Mouse (Mus musculus) layer of hippocampus, postnatal 25 days (tissue): ENCODE data around the gene Sgcb. TPM values are rescaled to one million over a fixed set of nuclear protein-coding genes. Genes with fewer than 3 reads are reported as not detected.
A peak's percentile ranks its signal among the peaks of the same experiment; 100 is the strongest.

Experiments
- DNase-seq, 2 experiments: peaks; one replicate each; pipeline ENCODE4 v3.0.0; 2022; ENCODE audit warnings: mixed read lengths in 2 of 2, low spot score in 1 of 2; ENCODE audit errors: extremely low spot score in 1 of 2
- total RNA-seq, 2 experiments: library from RNA; stranded (reverse); gene quantifications; 2 replicates each; pipeline ENCODE4 v1.2.3; 2021

The Sgcb gene
- total RNA-seq: 10 to 100 TPM; 50.6 to 52.1 TPM

GRCm38 (mm10) chr5:73647261-73647900 is at the start of gene Sgcb:
TSS of gene Sgcb (minus strand) at chr5:73647790.
- peak; percentile 79 to 81 for DNase-seq

DNA sequence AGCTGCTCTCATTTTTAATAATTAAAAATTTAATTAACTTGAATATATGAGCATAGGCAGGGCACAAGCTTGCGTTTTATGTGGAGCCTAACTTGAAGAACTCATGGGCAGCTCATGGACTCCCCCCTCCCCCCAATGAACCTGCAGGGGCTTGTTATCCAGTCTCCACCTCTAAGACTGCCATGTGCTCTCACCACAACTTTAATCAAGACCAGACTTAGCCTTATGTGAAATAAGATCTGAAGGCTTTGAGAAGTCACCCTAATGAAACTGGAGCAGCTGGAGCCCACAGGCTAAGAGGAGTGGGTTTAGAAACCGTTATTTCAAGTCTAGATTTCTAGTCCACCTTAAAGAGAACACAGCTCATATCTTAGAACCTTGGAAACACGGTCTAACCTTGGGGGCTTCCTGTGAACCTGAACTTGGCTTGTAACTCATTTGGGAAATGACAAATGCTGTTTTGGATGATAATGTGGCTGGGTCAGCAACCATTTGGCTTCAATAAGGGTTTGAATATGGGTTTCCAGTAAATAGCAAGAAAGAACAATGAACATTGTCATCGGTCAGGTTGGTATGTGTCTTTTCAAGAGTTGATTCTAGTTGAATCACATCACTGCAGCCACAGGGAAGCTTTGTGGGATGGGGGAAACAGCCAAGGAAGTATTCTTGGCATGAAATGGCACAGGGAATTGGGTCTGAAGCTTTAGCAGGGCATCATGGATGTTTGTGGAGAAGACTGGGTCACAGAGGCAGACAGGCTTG is 46.8 kb upstream of the Sgcb start:
- DNase-seq: no peak

DNA sequence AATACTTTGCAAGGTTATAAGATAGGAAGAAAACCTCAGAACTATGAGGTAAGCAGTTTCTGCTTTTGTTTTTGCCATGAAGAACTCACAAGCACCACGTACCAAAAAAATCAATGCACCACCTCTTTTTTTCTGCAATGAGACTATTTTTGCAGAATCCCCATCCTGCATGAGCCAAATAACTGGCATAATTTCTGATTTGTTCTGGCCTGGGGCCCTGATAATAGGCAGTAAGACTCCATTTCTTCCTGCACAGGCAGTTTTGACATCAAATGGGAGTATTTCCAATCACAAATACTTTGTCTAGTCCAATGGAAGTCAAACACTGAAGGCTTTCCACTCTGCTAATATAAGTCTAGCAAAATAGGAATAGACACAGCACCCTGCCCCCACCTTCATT is 46.2 kb upstream of the Sgcb start:
- DNase-seq: no peak

DNA sequence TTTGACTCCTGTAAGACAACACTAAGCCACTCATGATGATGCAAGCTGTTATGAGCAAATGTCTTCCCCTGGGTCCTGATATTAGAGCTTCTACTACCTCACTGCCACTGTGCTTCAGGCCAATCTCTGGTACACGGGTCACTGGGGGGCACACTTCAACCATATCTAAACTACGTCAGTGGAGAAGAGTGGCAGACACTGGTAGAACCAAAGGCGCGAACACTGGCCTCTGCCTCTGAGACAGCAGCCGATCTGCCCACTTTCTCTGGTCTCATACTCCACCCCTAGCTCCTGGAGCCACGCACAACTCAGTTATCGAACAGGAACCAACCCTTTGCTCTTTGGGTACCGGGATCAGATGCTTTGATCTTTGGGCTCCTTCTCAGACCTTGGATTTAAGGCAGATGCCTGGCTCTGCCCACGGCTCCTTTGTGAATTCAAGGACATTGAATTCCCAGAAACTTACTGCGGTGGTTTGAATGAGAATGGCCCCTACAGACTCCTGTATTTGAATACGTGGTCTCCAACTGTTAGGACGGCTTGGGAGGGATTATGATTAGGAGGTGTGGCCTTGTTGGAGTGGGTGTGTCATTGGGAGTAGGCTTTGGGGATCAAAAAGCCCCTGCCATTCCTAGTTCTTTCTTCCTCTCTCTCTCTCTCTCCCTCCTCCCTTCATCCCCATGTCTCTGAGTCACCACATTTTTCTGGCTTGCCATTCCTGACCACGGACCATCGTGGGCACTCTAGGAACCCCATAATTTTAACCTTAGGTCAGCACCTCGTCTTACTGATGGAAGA is 44.3 kb upstream of the Sgcb start:
- DNase-seq: no peak

DNA sequence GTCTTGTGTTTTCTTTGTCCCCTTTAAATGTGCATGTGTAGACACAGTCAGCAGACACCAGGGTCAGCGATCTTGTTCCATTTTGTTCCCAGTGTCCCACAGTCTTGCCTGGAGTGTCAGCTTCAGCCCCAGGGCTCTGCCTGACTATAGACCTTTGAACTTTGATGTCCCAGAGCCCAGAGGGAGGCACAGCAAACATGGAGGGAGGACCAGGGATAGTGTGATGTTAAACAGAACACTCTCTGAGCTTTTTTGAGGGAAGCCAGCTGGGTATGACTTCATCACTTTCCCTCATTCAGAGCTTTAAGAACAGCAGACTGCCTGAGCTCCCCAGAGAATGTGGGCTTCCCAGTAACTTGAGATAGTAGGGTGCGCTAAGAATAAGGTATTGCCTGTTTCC is 42.6 kb upstream of the Sgcb start:
- no peak for DNase-seq

GRCm38 (mm10) chr5:73688576-73688975 is 41.0 kb upstream of the Sgcb start:
- DNase-seq: no peak

DNA sequence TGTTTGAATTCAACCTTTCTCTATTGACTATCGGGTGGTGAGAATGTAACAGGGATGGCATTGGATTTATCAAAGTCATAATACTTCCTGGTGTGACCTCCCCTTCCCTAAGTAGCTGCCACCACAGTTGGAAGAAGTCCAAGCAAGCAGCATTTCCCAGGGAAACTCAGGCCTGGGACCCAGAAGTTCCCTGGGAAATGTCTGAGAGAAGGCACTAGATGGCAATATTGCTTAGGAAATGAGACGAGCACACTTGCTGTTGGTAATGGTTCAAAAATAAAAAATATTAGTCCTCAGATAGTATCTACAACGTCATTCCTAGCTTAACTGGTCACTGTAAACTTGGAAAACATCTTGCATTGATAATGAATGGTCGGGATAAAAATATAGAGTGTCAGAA is 38.6 kb upstream of the Sgcb start:
- no peak for DNase-seq

GRCm38 (mm10) chr5:73683706-73684409 is 36.3 kb upstream of the Sgcb start:
- DNase-seq: no peak

DNA sequence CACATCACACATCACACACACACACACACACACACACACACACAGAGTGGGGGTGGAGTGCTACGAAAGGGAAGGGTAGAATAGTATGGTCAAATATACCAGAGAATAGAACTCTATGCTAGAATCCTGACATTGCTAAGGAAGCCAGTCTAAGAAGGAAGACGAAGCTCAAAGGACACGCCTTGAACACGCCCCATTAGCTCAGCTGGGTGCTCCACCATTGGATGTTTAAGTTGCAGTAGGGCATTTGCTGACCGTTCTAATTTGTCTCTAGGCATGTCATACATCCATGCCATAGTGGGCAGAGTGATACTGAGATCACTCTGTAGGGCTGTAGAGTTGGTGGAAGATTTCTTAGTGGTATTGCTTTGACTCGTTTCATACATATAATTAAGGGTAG is 35.6 kb upstream of the Sgcb start:
- no peak for DNase-seq

- peak in 1 of 2 experiments; percentile 11 for DNase-seq
Observed at GRCm38 (mm10) chr5:73676626-73677025, 29.0 kb upstream of the Sgcb start.

DNA sequence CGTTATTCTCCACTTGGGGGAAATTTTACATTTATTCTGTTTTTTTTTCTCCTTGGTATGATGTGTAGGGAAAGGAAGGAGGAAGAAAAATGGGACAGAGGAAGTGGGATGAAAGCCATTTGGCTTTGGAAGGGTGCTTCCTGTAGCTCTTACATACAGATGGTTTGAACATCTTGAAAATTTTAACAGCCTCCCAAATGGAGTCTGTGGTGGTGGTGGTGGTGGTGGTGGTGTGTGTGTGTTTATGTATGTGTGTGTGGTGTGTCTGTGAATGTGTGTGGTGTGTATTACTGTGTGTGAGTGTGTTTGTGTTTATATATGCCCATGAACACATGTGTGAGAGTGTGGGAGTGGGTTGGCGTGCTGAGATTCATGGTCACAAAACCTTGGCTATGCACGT is 28.0 kb upstream of the Sgcb start:
- DNase-seq: no peak

GRCm38 (mm10) chr5:73669386-73669785 is 21.8 kb upstream of the Sgcb start:
- no peak for DNase-seq

GRCm38 (mm10) chr5:73667877-73668276 is 20.3 kb upstream of the Sgcb start:
- DNase-seq: no peak

DNA sequence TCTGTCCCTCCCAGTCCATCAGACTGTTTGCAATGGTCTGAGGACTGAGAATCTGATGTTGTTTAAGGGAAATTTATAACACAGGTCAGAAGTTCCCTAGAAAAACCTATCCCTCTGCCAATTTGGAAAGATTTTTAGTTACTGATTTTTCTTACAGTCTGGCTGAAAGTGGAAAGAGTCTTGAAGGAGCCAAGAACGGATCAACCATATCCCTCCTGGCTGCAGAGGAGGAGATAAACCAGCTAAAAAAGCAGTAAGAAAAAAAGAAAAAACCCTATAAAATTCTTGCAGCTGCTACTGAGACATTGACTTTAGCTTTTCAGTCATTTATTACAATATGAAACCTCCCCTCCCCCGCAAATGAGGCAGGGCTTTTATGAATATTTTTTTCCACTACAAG is 19.1 kb upstream of the Sgcb start:
- no peak for DNase-seq

DNA sequence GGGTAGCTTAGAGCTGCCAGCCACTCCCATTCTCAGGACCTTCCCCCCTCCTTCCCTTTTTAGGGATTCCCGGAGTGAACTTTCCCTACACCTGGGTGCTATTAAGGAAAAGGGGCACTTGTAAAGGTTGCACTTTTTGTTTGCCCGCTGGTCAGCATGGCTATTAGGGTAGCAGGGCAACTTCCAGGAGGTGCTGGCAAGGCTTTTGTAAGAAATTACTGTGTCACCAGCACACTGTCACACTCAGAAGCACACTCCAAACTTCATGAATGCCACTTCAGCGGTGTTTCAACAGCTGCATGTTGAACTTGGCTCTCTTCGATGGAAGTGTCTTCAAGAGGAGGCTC is 4.2 kb upstream of the Sgcb start:
- DNase-seq: no peak

GRCm38 (mm10) chr5:73651061-73651854 is 3.7 kb upstream of the Sgcb start, which contains the start of gene Spata18:
TSS of gene Spata18 (plus strand) at chr5:73651379.
- DNase-seq: no peak

GRCm38 (mm10) chr5:73650365-73650964 is 2.9 kb upstream of the Sgcb start:
- no peak for DNase-seq

DNA sequence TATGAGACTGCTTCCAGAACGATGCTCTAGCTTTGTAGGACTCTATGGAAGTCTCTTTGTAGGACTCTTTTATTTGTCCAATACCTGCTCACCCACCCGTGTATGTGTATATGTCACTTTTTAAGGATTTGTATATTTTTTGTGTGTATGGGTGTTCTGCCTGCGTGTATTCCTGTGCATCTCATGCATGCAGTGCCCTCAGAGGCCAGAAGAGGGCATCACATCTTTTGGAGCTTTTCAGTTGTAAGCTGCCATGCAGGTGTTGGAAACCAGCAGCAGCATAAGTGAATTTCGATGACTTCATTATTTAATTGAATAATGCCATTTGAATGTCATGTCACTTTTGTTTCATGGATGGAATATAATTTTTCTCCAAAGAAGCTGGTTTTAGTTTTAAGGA is 5.5 kb downstream of the Sgcb start:
- peak in 1 of 2 experiments; percentile 33 for DNase-seq

- DNase-seq: no peak
Observed at GRCm38 (mm10) chr5:73641058-73641457, 6.5 kb downstream of the Sgcb start.
